In genomic region chr9:110760886-110761285, GRCm38 (mm10) we compare ENCODE assay signal across 20 mouse cellular contexts. TPM values are rescaled to one million over a fixed set of nuclear protein-coding genes. Genes with fewer than 3 reads are reported as not detected.
"Had no signal": no experiment of that assay in that cellular context is flagged by ENCODE, and none has a peak within 500 bp of the region (broad histone marks: within the 10 kb centered on the region; RNA-seq: fewer than 3 reads in every experiment).

No protein-coding gene starts in this region.

- H3K4me1 ChIP-seq: liver, embryonic 15.5 days; midbrain, embryonic 12.5 days had no signal

- H3K4me3 ChIP-seq: liver, embryonic 15.5 days; megakaryocyte, embryonic 14.5 days; midbrain, embryonic 12.5 days had no signal

- ATAC-seq: intestine, postnatal 0 days had no signal

- H3K36me3 ChIP-seq: liver, embryonic 15.5 days; midbrain, embryonic 12.5 days had no signal

- H3K4me2 ChIP-seq: liver, embryonic 15.5 days; midbrain, embryonic 12.5 days had no signal

- H3K9me3 ChIP-seq: liver, embryonic 15.5 days; megakaryocyte, embryonic 14.5 days; midbrain, embryonic 12.5 days had no signal

- DNase-seq: kidney, adult 8-10 months; kidney, postnatal 36 days; layer of hippocampus, adult 9-11 months; lung, adult 2 months; right cerebral cortex, adult 18-20 months; right cerebral cortex, postnatal 25 days; thymus, postnatal 4 days had no signal

- H3K27ac ChIP-seq: kidney, postnatal 0 days; liver, embryonic 15.5 days; macrophage; midbrain, embryonic 12.5 days; stomach, postnatal 0 days had no signal

- H3K9ac ChIP-seq: liver, embryonic 15.5 days; midbrain, embryonic 12.5 days had no signal

RNA-seq across cellular contexts. Expression of gene Myl3, which starts 19.2 kb away (rescaled TPM):
- total RNA-seq: layer of hippocampus, adult 18-20 months; midbrain, postnatal 0 days had no signal
- polyA plus RNA-seq: intestine, postnatal 0 days; liver, adult 2 months; macrophage; midbrain, postnatal 0 days; small intestine, adult 2 months had no signal

RNA-seq across cellular contexts. Expression of gene Prss42, which starts 37.1 kb away (rescaled TPM):
- total RNA-seq: layer of hippocampus, adult 18-20 months; left cerebral cortex, postnatal 36 days; liver, adult 2 months; midbrain, postnatal 0 days had no signal
- polyA plus RNA-seq: intestine, postnatal 0 days; kidney, postnatal 0 days; liver, adult 2 months; liver, embryonic 15.5 days; lung, adult 2 months; macrophage; midbrain, embryonic 12.5 days; midbrain, postnatal 0 days; neural tube, embryonic 14.5 days; small intestine, adult 2 months; stomach, postnatal 0 days had no signal

RNA-seq across cellular contexts. Expression of gene Prss44, which starts 52.9 kb away (rescaled TPM):
- total RNA-seq: layer of hippocampus, adult 18-20 months; left cerebral cortex, postnatal 36 days; liver, adult 2 months; midbrain, postnatal 0 days had no signal
- polyA plus RNA-seq: intestine, postnatal 0 days; kidney, postnatal 0 days; liver, adult 2 months; liver, embryonic 15.5 days; lung, adult 2 months; macrophage; midbrain, embryonic 12.5 days; midbrain, postnatal 0 days; neural tube, embryonic 14.5 days; small intestine, adult 2 months; stomach, postnatal 0 days had no signal
